Mouse (Mus musculus) forebrain, embryonic 13.5 days (tissue): ENCODE results near the gene Tln1. TPM values are rescaled to one million over a fixed set of nuclear protein-coding genes. Genes with fewer than 3 reads are reported as not detected.

Source experiments
- ATAC-seq: fragments of 200-750 bp; cut with Nextera tagmentation; 2 replicates; pipeline ENCODE4 v1.8.0; 2017
- H3K27ac ChIP-seq: fragments of 300-500 bp; sonication (generic); 2 replicates; pipeline ENCODE4 v1.5.1; 2015; ENCODE audit warnings: inconsistent platforms, mild to moderate bottlenecking, moderate library complexity
- H3K27me3 ChIP-seq: fragments of 300-500 bp; sonication (generic); 2 replicates; pipeline ENCODE4 v1.6.1; 2015; ENCODE audit warnings: mild to moderate bottlenecking, inconsistent platforms
- H3K36me3 ChIP-seq: fragments of 300-500 bp; sonication (generic); 2 replicates; pipeline ENCODE4 v1.6.1; 2015; ENCODE audit warnings: mild to moderate bottlenecking, inconsistent platforms; ENCODE audit not compliant: poor library complexity, severe bottlenecking
- H3K4me1 ChIP-seq: fragments of 300-500 bp; sonication (generic); 2 replicates; pipeline ENCODE4 v1.6.1; 2015; ENCODE audit warnings: inconsistent platforms
- H3K4me2 ChIP-seq: fragments of 300-500 bp; sonication (generic); 2 replicates; pipeline ENCODE4 v1.6.1; 2015; ENCODE audit warnings: inconsistent platforms, mild to moderate bottlenecking, moderate library complexity
- H3K4me3 ChIP-seq: fragments of 300-500 bp; sonication (generic); 2 replicates; pipeline ENCODE4 v1.5.1; 2015; ENCODE audit warnings: mild to moderate bottlenecking, inconsistent platforms
- H3K9ac ChIP-seq: fragments of 300-500 bp; sonication (generic); 2 replicates; pipeline ENCODE4 v1.6.1; 2015; ENCODE audit warnings: mild to moderate bottlenecking, inconsistent platforms
- H3K9me3 ChIP-seq: fragments of 300-500 bp; sonication (generic); replicated peaks from 2 replicates; pipeline ENCODE4 v1.6.1; 2016; ENCODE audit warnings: inconsistent platforms
- WGBS: fragments of 180-500 bp; shearing (Covaris S2); methylation state at CpG from one replicate; pipeline ENCODE4 v1.1.7; 2015; 5-methylcytosine and 5-hydroxymethylcytosine counted together
- polyA plus RNA-seq: library from polyadenylated mRNA; unstranded; fragments of >200 nt; fragmentation: Nextera tagmentation; extraction: Ambion mirVana; gene quantifications from 2 replicates; pipeline ENCODE4 v1.2.1, GENCODE M21; 2015

The Tln1 gene
- polyA plus RNA-seq, 1 experiment from 2014 or later = 54.7 TPM

- 0 out of 2 replicates have a peak overlapping the region, but pooled peaks have one; percentile 1 for H3K27ac ChIP-seq
- no peak for ATAC-seq
- H3K9ac ChIP-seq = peak overlapping the region; percentile 53
- H3K4me3 ChIP-seq = peak overlapping the region; percentile 17; the same call in 1 of the 2 replicates
- no peaks in the 10 kb centered on the region for H3K9me3 ChIP-seq
- peaks cover 46% of the 10 kb centered on the region for H3K4me1 ChIP-seq
- H3K4me2 ChIP-seq = peak overlapping the region; percentile 94
- H3K27me3 ChIP-seq = no peaks in the 10 kb centered on the region
- WGBS = 43% methylated on average over 2 of the region's 2 CpGs
- peaks cover 42% of the 10 kb centered on the region for H3K36me3 ChIP-seq
Observed at GRCm38 (mm10) chr4:43575356-43575755, 12.9 kb upstream of the Tln1 start.

- WGBS = 88% methylated on average over 4 of the region's 4 CpGs
- Histone ChIP-seq H3K4me2 (no peak overlapping the region), H3K9ac (no peak overlapping the region), H3K4me3 (no peak overlapping the region), H3K4me1 (peaks cover 36% of the 10 kb centered on the region), H3K36me3 (peaks cover 58% of the 10 kb centered on the region), H3K27ac (no peak overlapping the region), H3K27me3 (no peaks in the 10 kb centered on the region), H3K9me3 (no peaks in the 10 kb centered on the region)
- ATAC-seq = no peak
Observed at GRCm38 (mm10) chr4:43573561-43573960, 11.1 kb upstream of the Tln1 start.

DNA sequence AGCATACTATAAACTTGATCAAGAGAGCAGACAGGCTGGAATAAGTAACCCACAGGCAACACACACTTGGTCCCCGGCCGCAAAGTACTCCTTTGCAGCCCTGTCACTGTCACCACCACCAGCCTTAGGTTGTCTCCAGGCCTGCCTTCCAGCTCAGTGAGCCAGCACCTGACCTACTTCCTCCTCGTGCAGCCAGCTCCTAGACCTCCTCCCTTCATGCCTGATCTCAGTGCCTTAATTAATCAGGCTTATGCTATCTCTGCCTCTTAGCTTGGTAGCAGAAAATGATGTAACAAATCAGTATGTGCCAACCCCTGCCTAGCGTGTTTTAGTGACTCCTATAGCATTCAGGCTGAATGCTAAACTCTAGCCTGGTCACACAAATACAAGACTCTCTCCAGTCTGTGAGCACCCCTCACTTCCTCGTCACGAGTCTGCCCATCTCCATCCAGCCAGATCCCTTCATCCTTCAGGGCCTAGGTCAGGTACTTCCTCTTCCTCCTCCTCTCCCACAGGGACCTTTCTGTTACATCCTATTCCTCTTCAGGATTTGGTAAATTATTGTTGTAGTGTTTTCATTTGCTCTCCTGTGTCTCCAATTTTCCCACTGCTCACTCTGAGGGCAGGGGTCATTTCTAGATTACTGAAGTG lies 9.0 kb upstream of the Tln1 start:
- H3K4me3 ChIP-seq = no peak overlapping the region
- no peaks in the 10 kb centered on the region for H3K27me3 ChIP-seq
- no peak for ATAC-seq
- peaks cover 78% of the 10 kb centered on the region for H3K36me3 ChIP-seq
- H3K9ac ChIP-seq = no peak overlapping the region
- 91% methylated on average over 6 of the region's 6 CpGs for WGBS
- no peak overlapping the region for H3K4me2 ChIP-seq
- H3K9me3 ChIP-seq = no peaks in the 10 kb centered on the region
- H3K4me1 ChIP-seq = peaks cover 18% of the 10 kb centered on the region
- no peak overlapping the region for H3K27ac ChIP-seq

GRCm38 (mm10) chr4:43567140-43567539 lies 4.6 kb upstream of the Tln1 start:
- Histone ChIP-seq H3K9ac (no peak overlapping the region), H3K27ac (no peak overlapping the region), H3K4me2 (no peak overlapping the region), H3K27me3 (no peaks in the 10 kb centered on the region), H3K36me3 (peaks cover 80% of the 10 kb centered on the region), H3K4me3 (no peak overlapping the region), H3K4me1 (peaks cover 15% of the 10 kb centered on the region), H3K9me3 (no peaks in the 10 kb centered on the region)
- no peak for ATAC-seq
- WGBS = 94% methylated on average over 9 of the region's 9 CpGs

GRCm38 (mm10) chr4:43564231-43564630 lies 1.7 kb upstream of the Tln1 start:
- no peak for ATAC-seq
- H3K9ac ChIP-seq = no peak overlapping the region
- H3K4me3 ChIP-seq = no peak overlapping the region
- H3K4me2 ChIP-seq = peak overlapping the region; percentile 80
- WGBS = 34% methylated on average over 2 of the region's 2 CpGs
- no peak overlapping the region for H3K27ac ChIP-seq
- H3K9me3 ChIP-seq = no peaks in the 10 kb centered on the region
- no peaks in the 10 kb centered on the region for H3K27me3 ChIP-seq
- H3K4me1 ChIP-seq = peaks cover 37% of the 10 kb centered on the region
- peaks cover 51% of the 10 kb centered on the region for H3K36me3 ChIP-seq

DNA sequence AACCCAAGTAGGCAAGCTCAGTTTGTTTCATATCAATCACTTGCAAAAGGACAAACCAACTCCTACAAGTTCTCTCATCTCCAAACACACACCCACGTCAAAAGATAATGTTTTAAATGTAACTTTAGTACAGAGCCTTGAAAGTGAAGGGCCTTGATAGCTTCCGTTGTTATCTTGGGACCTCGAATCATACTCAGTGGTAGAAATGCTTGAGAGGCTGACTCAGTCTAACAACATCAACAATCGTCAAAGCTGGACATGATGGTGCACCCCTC lies 1.0 kb upstream of the Tln1 start:
- peak overlapping the region; percentile 80 for H3K4me2 ChIP-seq
- no peaks in the 10 kb centered on the region for H3K9me3 ChIP-seq

DNA sequence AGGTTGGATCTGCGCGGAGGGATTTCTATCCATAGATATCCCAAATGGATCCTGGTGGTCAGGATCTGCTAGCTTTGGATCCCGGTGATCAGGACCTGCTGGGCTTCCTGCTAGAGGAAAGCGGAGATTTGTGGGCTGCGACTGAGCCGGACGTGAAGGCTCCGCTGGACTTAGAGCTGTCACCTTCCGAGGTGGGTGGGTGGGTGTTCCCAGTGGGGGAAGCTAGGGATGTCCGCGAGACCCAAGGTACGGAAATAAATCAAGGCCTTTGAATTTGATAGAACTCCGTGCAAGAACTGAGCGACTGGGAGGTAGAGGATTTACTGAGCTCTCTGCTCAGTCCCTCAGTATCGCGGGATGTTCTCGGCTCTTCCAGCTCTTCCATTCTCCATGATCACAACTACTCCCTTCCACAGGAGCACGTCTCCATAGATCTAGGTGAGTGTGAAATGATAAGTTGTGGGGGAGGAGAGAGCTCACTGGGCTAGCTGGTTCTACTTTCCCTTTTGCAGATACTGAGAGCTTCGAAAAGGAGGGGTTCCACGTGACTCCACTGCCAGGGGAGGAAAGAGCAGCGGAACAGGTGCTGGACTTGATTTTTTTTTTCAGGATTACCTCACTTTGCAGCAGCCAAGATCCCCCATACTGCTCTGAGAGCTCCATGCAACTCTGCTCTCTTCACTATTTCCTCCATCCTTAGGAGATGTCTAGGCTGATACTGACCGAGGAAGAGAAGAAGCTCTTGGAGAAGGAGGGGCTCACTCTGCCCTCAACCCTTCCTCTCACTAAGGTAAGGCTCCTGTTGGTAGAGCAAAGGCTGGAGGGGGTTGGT lies 494 bp upstream of the Tln1 start:
- H3K27me3 ChIP-seq = no peaks in the 10 kb centered on the region
- H3K9ac ChIP-seq = peak overlapping the region; percentile 95
- H3K4me1 ChIP-seq = peaks cover 46% of the 10 kb centered on the region
- 7% methylated on average over 22 of the region's 22 CpGs for WGBS
- ATAC-seq = no peak; the same call in none of the 2 replicates
- peak overlapping the region; percentile 80 for H3K4me2 ChIP-seq
- H3K4me3 ChIP-seq = peak overlapping the region; percentile 90
- H3K27ac ChIP-seq = peak overlapping the region; percentile 97
- no peaks in the 10 kb centered on the region for H3K9me3 ChIP-seq
- H3K36me3 ChIP-seq = peaks cover 42% of the 10 kb centered on the region

More for the DNA sequence above, 1.0 kb upstream of the Tln1 start:
- Histone ChIP-seq H3K27ac (no peak overlapping the region), H3K9ac (peak overlapping the region; percentile 95; the same call in 1 of the 2 replicates), H3K27me3 (no peaks in the 10 kb centered on the region), H3K4me1 (peaks cover 43% of the 10 kb centered on the region), H3K36me3 (peaks cover 47% of the 10 kb centered on the region), H3K4me3 (peak overlapping the region; percentile 90)
- WGBS = 85% methylated on average over 4 of the region's 4 CpGs
- ATAC-seq = no peak

GRCm38 (mm10) chr4:43561436-43561996 lies 975 bp downstream of the Tln1 start:
- Histone ChIP-seq H3K9ac (peak overlapping the region; percentile 95), H3K9me3 (no peaks in the 10 kb centered on the region), H3K27ac (peak overlapping the region; percentile 97), H3K27me3 (no peaks in the 10 kb centered on the region), H3K4me2 (peak overlapping the region; percentile 80), H3K4me3 (peak overlapping the region; percentile 90), H3K4me1 (peaks cover 46% of the 10 kb centered on the region), H3K36me3 (peaks cover 27% of the 10 kb centered on the region)
- WGBS = 2% methylated on average over 16 of the region's 16 CpGs
- ATAC-seq = peak; percentile 41

DNA sequence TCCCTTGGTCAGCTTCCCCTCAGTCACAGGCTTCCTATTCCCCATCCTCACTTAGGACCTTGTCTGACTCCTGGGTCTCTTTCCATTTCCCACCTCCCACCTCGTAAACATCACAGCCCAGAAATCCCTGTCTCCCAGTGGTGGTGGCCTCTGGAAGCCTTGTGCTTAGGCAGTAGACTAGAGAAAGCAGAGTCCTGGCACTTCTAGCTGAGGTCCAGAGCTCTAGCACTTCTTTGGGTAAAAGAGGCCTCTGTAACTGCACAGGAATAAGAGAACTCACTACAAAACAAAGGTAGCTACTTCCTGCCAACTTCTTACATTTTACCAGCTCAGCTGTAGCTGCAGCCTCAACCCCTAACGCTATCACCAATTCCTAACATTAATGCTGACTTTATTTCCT lies 1.5 kb downstream of the Tln1 start:
- no peaks in the 10 kb centered on the region for H3K27me3 ChIP-seq
- no peaks in the 10 kb centered on the region for H3K9me3 ChIP-seq
- H3K4me1 ChIP-seq = peaks cover 46% of the 10 kb centered on the region
- no peak overlapping the region for H3K27ac ChIP-seq
- peak overlapping the region; percentile 80 for H3K4me2 ChIP-seq
- ATAC-seq = no peak
- 44% methylated on average over 2 of the region's 2 CpGs for WGBS
- peaks cover 27% of the 10 kb centered on the region for H3K36me3 ChIP-seq
- H3K9ac ChIP-seq = peak overlapping the region; percentile 95
- peak overlapping the region; percentile 90 for H3K4me3 ChIP-seq

- Histone ChIP-seq H3K9ac (peak overlapping the region; percentile 95), H3K4me3 (peak overlapping the region; percentile 90; the same call in 1 of the 2 replicates), H3K27me3 (no peaks in the 10 kb centered on the region), H3K27ac (no peak overlapping the region), H3K36me3 (peaks cover 27% of the 10 kb centered on the region), H3K4me1 (peaks cover 46% of the 10 kb centered on the region), H3K9me3 (no peaks in the 10 kb centered on the region), H3K4me2 (peak overlapping the region; percentile 80)
- WGBS = 70% methylated on average over 4 of the region's 6 CpGs
- ATAC-seq = no peak
Observed at GRCm38 (mm10) chr4:43560243-43560611, 2.3 kb downstream of the Tln1 start.

DNA sequence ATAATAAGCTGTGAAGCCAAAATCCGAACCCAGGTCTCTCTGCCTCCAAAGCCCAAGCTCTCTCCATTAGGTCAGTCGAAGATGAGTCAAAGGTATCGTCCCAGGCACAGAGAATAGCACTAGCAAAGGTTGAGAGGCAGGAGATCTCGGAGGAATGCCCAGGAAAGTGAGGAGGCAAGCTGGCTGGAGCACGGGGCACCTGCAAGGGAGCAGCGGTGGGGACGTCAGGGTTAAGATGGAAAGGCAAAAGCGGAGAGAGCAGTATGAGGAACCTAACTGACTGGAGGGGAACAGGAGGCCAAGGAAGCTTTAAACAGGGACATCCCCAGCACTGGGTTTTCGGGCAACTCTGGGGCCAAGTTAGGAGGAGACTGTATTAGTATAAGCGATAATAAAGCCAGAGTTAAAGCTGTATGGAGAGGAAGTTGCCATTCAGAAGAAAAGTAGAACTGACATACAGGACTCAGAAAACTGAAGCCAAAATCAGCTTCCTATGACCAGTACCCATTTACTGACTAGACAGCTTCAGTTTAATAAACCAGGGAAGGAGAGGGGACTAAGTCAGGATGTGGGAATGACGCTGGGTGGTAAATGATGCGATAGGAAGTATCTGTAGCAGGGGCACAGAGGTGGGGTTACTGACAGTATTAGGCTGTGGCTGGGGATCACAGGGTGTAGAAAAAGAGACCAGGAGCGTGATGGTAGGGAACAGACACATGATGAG lies 2.8 kb downstream of the Tln1 start:
- H3K9me3 ChIP-seq = no peaks in the 10 kb centered on the region
- no peak for ATAC-seq
- no peaks in the 10 kb centered on the region for H3K27me3 ChIP-seq
- peak overlapping the region; percentile 80 for H3K4me2 ChIP-seq
- no peak overlapping the region for H3K27ac ChIP-seq
- peak overlapping the region; percentile 95 for H3K9ac ChIP-seq
- H3K4me1 ChIP-seq = peaks cover 46% of the 10 kb centered on the region
- WGBS = 84% methylated on average over 13 of the region's 13 CpGs
- peak overlapping the region; percentile 90; the same call in 1 of the 2 replicates for H3K4me3 ChIP-seq
- peaks cover 27% of the 10 kb centered on the region for H3K36me3 ChIP-seq
